Mouse (Mus musculus) liver, embryonic 16.5 days (tissue): ENCODE results near the gene Slc35e2. TPM values are rescaled to one million over a fixed set of nuclear protein-coding genes. Genes with fewer than 3 reads are reported as not detected.

ENCODE experiments used
- ATAC-seq: fragments of 200-750 bp; cut with Nextera tagmentation; 2 replicates; pipeline ENCODE4 v1.8.0; 2017; ENCODE audit warnings: low read depth, mild to moderate bottlenecking, moderate number of reproducible peaks, moderate library complexity
- H3K27ac ChIP-seq: fragments of 300-500 bp; sonication (generic); 2 replicates; pipeline ENCODE4 v1.5.1; 2014; ENCODE audit warnings: mild to moderate bottlenecking, low read length
- H3K27me3 ChIP-seq: fragments of 300-500 bp; sonication (generic); 2 replicates; pipeline ENCODE4 v1.6.1; 2014; ENCODE audit warnings: low read depth, low read length, mixed read lengths; ENCODE audit not compliant: control insufficient read depth, insufficient read depth
- H3K36me3 ChIP-seq: fragments of 300-500 bp; sonication (generic); 2 replicates; pipeline ENCODE4 v1.6.1; 2014; ENCODE audit warnings: mild to moderate bottlenecking; ENCODE audit not compliant: control insufficient read depth, insufficient read depth
- H3K4me1 ChIP-seq: fragments of 300-500 bp; sonication (generic); 2 replicates; pipeline ENCODE4 v1.6.1; 2014; ENCODE audit warnings: low read depth, low read length, mixed read lengths; ENCODE audit not compliant: control insufficient read depth
- H3K4me2 ChIP-seq: fragments of 300-500 bp; sonication (generic); 2 replicates; pipeline ENCODE4 v1.6.1; 2014; ENCODE audit warnings: low read depth, low read length, mixed read lengths
- H3K4me3 ChIP-seq: fragments of 300-500 bp; sonication (generic); 2 replicates; pipeline ENCODE4 v1.5.1; 2014; ENCODE audit warnings: low read depth, mild to moderate bottlenecking, low read length
- H3K9ac ChIP-seq: fragments of 300-500 bp; sonication (generic); 2 replicates; pipeline ENCODE4 v1.6.1; 2014; ENCODE audit warnings: low read depth, low read length
- H3K9me3 ChIP-seq: fragments of 300-500 bp; sonication (generic); replicated peaks from 2 replicates; pipeline ENCODE4 v1.6.1; 2016; ENCODE audit warnings: low read length; ENCODE audit not compliant: control insufficient read depth
- WGBS: fragments of 180-500 bp; shearing (Covaris S2); extraction: QIAGEN DNeasy Blood & Tissue Kit; methylation state at CpG from one replicate; pipeline ENCODE4 v1.1.7; 2014; ENCODE audit not compliant: insufficient replicate concordance; 5-methylcytosine and 5-hydroxymethylcytosine counted together
- polyA plus RNA-seq: library from polyadenylated mRNA; unstranded; fragments of >200 nt; fragmentation: Nextera tagmentation; extraction: Ambion mirVana; gene quantifications from 2 replicates; pipeline ENCODE4 v1.2.1, GENCODE M21; 2015

Slc35e2 gene
- polyA plus RNA-seq, 1 experiment from 2014 or later = 6.4 TPM

DNA sequence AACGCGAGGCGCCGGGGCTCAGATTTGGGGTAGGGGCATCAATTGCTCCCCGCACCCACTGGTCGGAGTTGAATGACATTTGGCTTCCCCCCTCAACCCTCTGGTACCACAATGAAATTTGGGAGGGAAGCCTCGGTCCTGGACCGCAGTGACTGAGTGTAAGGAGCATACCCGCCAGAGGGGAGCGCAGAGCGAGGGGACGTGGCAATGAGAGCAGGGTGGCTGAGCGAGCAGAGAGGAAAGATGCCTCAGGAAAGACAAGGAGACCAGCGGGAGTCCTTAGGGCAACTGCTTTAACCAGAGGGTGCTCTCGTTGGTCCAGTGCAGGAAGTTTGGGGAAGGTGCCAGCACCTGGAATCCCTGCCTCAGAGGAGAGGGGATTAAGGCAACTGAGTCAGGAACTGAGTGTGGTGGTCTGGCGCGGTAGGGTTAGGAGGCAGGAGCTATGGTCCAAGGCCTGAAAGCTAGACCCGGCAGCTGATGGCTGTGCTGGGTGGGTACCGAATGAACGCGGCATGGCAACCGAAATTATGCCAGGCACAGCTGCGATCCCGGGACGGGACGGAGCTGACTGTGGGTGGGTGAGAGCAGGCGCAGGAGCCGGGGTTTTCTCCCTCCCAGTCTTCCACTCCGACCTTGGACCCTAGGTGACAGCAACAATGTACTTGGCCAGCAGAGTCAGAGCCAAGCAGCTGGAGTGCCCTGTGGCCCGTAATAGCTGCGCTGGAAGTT, 52.4 kb downstream of the Slc35e2 start:
- Histone ChIP-seq H3K4me2 (peak overlapping the region; percentile 59; the same call in 1 of the 2 replicates), H3K9ac (no peak overlapping the region), H3K9me3 (no peaks in the 10 kb centered on the region), H3K4me3 (peak overlapping the region; percentile 34; the same call in 1 of the 2 replicates), H3K27me3 (peaks cover 45% of the 10 kb centered on the region), H3K36me3 (peaks cover 17% of the 10 kb centered on the region), H3K4me1 (peaks cover 22% of the 10 kb centered on the region), H3K27ac (no peak overlapping the region)
- ATAC-seq = no peak
- 4% methylated on average over 31 of the region's 31 CpGs for WGBS

DNA sequence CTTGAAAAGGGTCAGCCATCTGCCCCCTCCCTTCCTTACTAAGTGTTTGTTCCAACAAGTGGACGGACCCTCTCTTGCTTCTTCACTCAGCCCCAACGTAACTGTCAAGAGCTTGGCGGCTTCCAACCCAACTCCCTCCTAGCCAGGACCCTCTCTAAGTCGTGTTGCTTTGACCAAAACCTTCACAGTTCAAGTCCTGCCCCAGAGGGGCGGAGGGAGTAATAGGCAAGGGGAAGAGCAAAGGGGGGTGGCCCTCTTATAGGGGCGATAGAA, 52.9 kb downstream of the Slc35e2 start:
- H3K4me3 ChIP-seq = peak overlapping the region; percentile 51
- no peak for ATAC-seq
- peak overlapping the region; percentile 59 for H3K4me2 ChIP-seq
- peaks cover 45% of the 10 kb centered on the region for H3K27me3 ChIP-seq
- no peaks in the 10 kb centered on the region for H3K9me3 ChIP-seq
- 2% methylated on average over 6 of the region's 6 CpGs for WGBS
- no peak overlapping the region for H3K27ac ChIP-seq
- no peak overlapping the region for H3K9ac ChIP-seq
- H3K36me3 ChIP-seq = peaks cover 12% of the 10 kb centered on the region
- peaks cover 22% of the 10 kb centered on the region for H3K4me1 ChIP-seq

DNA sequence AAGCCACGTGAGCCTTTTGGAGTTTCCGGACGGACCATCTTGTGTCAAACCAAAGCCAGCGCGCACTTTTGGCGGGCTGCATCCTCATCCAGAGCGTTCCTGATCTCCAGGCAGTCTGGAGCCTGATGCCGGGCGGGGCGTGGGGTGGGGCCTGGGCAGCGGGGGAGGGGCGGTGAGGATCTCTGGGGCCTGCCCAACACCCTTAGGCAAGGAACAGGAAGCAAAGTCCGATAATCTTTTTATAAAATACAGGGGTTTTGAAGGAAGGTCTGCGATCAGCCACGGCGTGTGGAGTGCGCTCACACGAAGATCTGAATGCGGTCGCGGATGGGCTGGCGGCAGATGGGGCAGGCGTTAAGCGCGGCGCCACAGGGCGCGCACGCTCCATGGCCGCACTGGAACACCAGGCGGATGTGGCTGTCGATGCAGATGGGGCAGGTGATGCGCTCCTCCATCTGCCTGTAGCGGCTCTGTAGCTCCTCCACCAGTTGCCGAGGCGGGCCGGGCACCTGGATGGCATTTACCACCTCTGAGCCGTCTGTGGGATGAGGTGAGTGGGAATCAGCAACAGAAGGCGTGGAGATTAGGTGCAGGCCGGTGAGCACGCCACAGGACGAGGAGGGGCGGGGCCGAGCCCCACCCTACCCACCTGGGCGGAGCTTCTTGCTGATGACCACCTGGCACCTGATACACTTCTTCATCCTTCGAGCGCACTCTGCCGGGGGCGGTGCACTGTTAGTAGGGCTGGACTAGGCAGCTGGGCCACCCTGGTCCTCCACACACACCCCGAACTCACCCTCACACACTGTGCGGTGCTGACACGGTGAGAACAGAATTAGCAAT, 53.5 kb downstream of the Slc35e2 start:
- H3K4me2 ChIP-seq = peak overlapping the region; percentile 59
- WGBS = 2% methylated on average over 52 of the region's 52 CpGs
- peaks cover 22% of the 10 kb centered on the region for H3K4me1 ChIP-seq
- H3K9ac ChIP-seq = peak overlapping the region; percentile 16; the same call in 1 of the 2 replicates
- H3K27me3 ChIP-seq = peaks cover 45% of the 10 kb centered on the region
- no peaks in the 10 kb centered on the region for H3K9me3 ChIP-seq
- peak overlapping the region; percentile 51 for H3K4me3 ChIP-seq
- ATAC-seq = 0 out of 2 replicates have a peak, but pooled peaks have one; percentile 12
- peaks cover 7% of the 10 kb centered on the region; the same call in 1 of the 2 replicates for H3K36me3 ChIP-seq
- H3K27ac ChIP-seq = no peak overlapping the region

DNA sequence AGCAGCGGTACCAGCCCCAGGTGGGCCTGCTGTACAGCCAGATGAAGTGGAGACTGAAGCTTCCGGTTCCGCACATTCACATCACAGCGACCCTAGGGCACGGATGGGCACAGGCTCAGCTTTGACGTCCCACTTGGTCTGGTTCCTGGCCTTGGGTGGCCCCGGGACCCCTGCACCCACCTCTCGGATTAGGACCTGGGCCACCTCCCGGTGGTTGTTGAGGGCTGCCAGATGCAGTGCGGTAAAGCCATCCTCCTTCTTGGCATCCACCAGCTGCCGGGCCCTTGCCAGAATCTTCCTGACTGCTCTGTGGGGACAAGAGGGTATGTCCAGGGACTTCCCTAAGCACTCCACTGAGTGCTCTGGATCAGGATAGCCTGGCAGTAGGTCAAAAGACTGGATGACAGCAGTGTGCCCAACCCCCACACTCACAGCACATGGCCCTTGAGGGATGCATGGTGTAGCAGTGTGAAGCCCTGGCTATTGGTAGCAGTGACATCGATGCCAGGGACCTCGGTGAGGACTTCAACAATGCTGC, 55.1 kb downstream of the Slc35e2 start:
- no peak for ATAC-seq
- 71% methylated on average over 13 of the region's 13 CpGs for WGBS
- no peaks in the 10 kb centered on the region for H3K36me3 ChIP-seq
- H3K27ac ChIP-seq = no peak overlapping the region
- no peaks in the 10 kb centered on the region for H3K9me3 ChIP-seq
- peaks cover 44% of the 10 kb centered on the region for H3K27me3 ChIP-seq
- peaks cover 22% of the 10 kb centered on the region for H3K4me1 ChIP-seq
- no peak overlapping the region for H3K4me3 ChIP-seq
- H3K4me2 ChIP-seq = no peak overlapping the region
- no peak overlapping the region for H3K9ac ChIP-seq

DNA sequence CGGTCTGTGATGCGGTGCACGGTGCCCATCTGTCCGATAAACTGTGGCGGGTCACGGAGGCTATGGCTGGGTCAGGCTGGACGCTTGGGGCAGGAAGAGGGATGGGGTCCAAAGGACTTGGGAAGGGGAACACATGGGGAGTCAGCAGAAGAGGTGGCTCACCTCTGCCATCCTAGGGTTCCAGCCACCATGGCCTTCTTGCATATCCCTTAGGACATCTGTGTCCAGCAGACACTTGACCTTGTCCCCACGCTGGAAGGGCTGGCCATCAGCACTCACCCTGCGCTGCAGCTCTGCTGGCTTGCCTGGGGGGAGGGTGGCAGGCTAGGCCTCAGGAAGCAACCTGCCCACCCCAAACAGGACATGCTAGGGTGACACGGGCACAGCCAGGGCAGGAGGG, 57.7 kb downstream of the Slc35e2 start:
- WGBS = 73% methylated on average over 10 of the region's 10 CpGs
- Histone ChIP-seq H3K36me3 (no peaks in the 10 kb centered on the region), H3K9me3 (no peaks in the 10 kb centered on the region), H3K27ac (no peak overlapping the region), H3K4me2 (no peak overlapping the region), H3K4me3 (no peak overlapping the region), H3K4me1 (peaks cover 13% of the 10 kb centered on the region), H3K9ac (no peak overlapping the region), H3K27me3 (peaks cover 17% of the 10 kb centered on the region)
- ATAC-seq = no peak

DNA sequence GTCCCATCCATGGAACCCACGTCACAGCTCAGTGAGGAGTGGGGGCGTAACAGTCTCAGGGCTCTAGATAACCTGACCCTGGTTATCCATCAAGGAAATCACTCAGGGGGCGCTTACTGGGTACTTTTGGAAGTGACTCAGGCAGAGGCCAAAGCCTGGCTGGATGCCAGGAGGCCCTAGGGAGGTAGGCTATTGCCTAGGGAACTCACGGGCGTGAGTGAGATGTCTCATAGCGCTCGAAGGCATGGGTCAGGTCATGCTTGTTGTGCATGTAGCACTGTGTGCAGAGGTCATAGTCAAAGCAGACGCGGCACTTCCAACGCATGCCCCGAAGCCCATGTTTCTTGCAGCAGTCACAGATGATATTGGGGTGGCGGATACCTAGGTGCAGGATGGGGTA, 59.4 kb downstream of the Slc35e2 start:
- peaks cover under 1% of the 10 kb centered on the region; the same call in 1 of the 2 replicates for H3K27me3 ChIP-seq
- ATAC-seq = no peak
- WGBS = 75% methylated on average over 12 of the region's 12 CpGs

DNA sequence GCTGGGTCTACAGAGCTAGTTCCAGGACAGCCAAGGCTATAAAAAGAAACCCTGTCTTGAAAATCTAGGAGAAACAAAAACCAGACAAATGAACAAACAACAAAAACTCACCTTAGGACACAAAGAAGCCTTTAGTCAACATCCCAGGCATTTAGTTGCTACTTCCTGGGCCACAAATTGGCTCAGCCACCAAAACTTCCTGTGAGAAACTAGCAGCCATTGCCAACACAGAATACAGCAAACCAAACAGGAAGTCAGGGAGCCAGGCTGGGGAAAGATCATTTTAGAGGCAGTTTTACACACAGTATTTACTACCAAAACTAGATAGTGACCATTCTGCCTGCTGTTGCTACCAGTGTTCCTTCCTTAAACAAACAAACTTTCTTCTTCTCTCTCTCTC, 65.7 kb downstream of the Slc35e2 start:
- H3K27me3 ChIP-seq = no peaks in the 10 kb centered on the region
- no peaks in the 10 kb centered on the region for H3K36me3 ChIP-seq
- no peak overlapping the region for H3K4me3 ChIP-seq
- no peak overlapping the region for H3K4me2 ChIP-seq
- no peaks in the 10 kb centered on the region for H3K9me3 ChIP-seq
- H3K9ac ChIP-seq = no peak overlapping the region
- H3K4me1 ChIP-seq = peaks cover 12% of the 10 kb centered on the region
- ATAC-seq = no peak
- no peak overlapping the region for H3K27ac ChIP-seq

More for the DNA sequence above, 59.4 kb downstream of the Slc35e2 start:
- no peak overlapping the region for H3K9ac ChIP-seq
- H3K9me3 ChIP-seq = no peaks in the 10 kb centered on the region
- no peaks in the 10 kb centered on the region for H3K36me3 ChIP-seq
- no peak overlapping the region for H3K4me2 ChIP-seq
- H3K27ac ChIP-seq = no peak overlapping the region
- H3K4me1 ChIP-seq = no peaks in the 10 kb centered on the region
- H3K4me3 ChIP-seq = no peak overlapping the region

DNA sequence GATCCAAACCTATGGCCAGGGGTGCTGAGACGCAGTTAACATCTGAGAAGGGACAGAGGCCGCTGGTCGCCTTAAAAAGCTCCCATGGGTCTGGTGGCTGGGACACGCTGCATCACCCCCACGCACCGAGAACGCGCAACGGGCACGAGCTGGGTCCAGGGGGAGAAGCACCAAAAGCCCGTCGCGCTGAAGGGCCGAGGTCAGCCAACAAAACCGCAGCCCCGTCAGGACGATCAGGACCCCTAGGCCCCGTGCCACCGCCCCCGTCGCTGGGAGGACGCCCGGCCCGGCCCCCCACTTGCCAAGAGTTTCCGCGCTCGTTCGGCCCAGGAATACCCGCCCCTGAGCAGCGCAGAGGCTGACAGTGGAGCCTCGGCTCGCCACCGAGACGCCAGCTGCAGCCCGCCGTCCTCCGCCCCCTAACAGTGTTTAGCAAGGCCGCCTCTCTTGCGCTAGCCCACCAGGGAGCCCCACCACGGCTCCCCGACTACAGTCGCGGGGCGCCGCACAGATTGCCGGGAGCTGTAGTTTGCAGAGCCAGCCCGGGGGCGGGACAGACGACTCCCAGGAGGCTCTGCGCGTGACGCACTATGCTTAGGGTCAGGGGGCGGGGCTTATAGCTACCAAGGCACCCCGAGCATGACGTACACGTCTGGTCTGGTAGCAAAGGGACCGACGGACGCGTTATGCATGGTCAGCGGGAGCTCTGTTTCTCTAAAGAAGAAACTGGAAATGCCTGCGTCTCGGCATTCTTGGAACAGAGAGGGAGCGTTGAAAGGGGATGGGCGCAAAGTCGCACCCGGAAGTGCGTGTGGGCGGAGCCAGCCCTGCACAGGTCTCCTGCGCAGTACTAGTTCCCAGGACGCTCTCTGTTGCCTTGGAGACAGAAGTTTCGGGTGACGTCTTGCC, 67.7 kb downstream of the Slc35e2 start, which contains the start of gene Mib2:
Gene Mib2 (minus strand): TSS at position 510 of the 909 bp plus-strand sequence.
- 0 out of 2 replicates have a peak within 1 kb of the TSS, but pooled peaks have one; percentile 46 for H3K27ac ChIP-seq
- H3K4me2 ChIP-seq = peak within 1 kb of the TSS; percentile 94
- no peaks in the 10 kb centered on the region for H3K9me3 ChIP-seq
- no peaks in the 10 kb centered on the region for H3K27me3 ChIP-seq
- peak within 1 kb of the TSS; percentile 85 for H3K4me3 ChIP-seq
- peak within 1 kb of the TSS; percentile 70 for H3K9ac ChIP-seq
- WGBS = under 1% methylated on average over 73 of the region's 73 CpGs
- H3K36me3 ChIP-seq = no peaks in the 10 kb centered on the region
- peaks cover 12% of the 10 kb centered on the region for H3K4me1 ChIP-seq
- peak; percentile 98 for ATAC-seq
